ENCODE assay signal across 20 mouse cellular contexts in genomic region chr4:139843456-139843855, GRCm38 (mm10). TPM values are rescaled to one million over a fixed set of nuclear protein-coding genes. Genes with fewer than 3 reads are reported as not detected.
"Had no signal": no experiment of that assay in that cellular context is flagged by ENCODE, and none has a peak within 500 bp of the region (broad histone marks: within the 10 kb centered on the region; RNA-seq: fewer than 3 reads in every experiment).

No protein-coding gene starts in this region.

- H3K9ac ChIP-seq: lung, embryonic 14.5 days; midbrain, embryonic 12.5 days; neural tube, embryonic 13.5 days; neural tube, embryonic 15.5 days; stomach, embryonic 15.5 days had no signal

- ATAC-seq: midbrain, embryonic 16.5 days had no signal

- DNase-seq: lung, adult 18-20 months; lung, embryonic 14.5 days; lung, postnatal 10 days; lung, postnatal 4 days; midbrain, embryonic 14.5 days; retina, postnatal 1 day; right cerebral cortex, adult 18-20 months; right cerebral cortex, postnatal 14 days; thymus, adult 2 months; thymus, postnatal 25 days; thymus, postnatal 4 days had no signal

- H3K4me1 ChIP-seq: neural tube, embryonic 15.5 days; stomach, embryonic 15.5 days had no signal

- H3K4me3 ChIP-seq: midbrain, embryonic 10.5 days; midbrain, embryonic 12.5 days; myocyte; neural tube, embryonic 13.5 days; neural tube, embryonic 15.5 days; stomach, embryonic 15.5 days had no signal

- H3K36me3 ChIP-seq: midbrain, embryonic 10.5 days; midbrain, embryonic 12.5 days; neural tube, embryonic 13.5 days; neural tube, embryonic 15.5 days; stomach, embryonic 15.5 days had no signal

- H3K27ac ChIP-seq: midbrain, embryonic 10.5 days; midbrain, embryonic 12.5 days; neural tube, embryonic 13.5 days; neural tube, embryonic 15.5 days; stomach, embryonic 15.5 days; stomach, postnatal 0 days had no signal

- H3K9me3 ChIP-seq: midbrain, embryonic 12.5 days; neural tube, embryonic 13.5 days; neural tube, embryonic 15.5 days; stomach, embryonic 15.5 days had no signal

- H3K4me2 ChIP-seq: lung, embryonic 14.5 days; midbrain, embryonic 12.5 days; neural tube, embryonic 13.5 days; neural tube, embryonic 15.5 days; stomach, embryonic 15.5 days had no signal

RNA-seq across cellular contexts. Expression of gene Pax7, which starts 10.1 kb away (rescaled TPM):
- polyA plus RNA-seq: lung, embryonic 14.5 days; stomach, postnatal 0 days; urinary bladder, adult 2 months had no signal
